Mouse (Mus musculus) yolk sac, embryonic 10.5 days (tissue): ENCODE results near the gene Aspn.
A peak's percentile ranks its signal among the peaks of the same experiment; 100 is the strongest.
"Not testable (repeated sequence)": the region's sequence is repeated elsewhere in the genome, so short reads cannot be mapped to it uniquely, and the experiment has no call there.

Experiments used
- DNase-seq: peaks from one replicate; pipeline ENCODE4 v3.0.0-alpha.2; 2017; ENCODE audit warnings: low spot score

Aspn gene

GRCm38 (mm10) chr13:49584307-49585005 is 40.2 kb downstream of the Aspn start:
- DNase-seq, result no peak

- DNase-seq, result no peak
Observed at GRCm38 (mm10) chr13:49586062-49586461, 41.8 kb downstream of the Aspn start.

GRCm38 (mm10) chr13:49602541-49602940 is 58.3 kb downstream of the Aspn start:
- DNase-seq, result not testable (repeated sequence)

GRCm38 (mm10) chr13:49603603-49604002 is 59.4 kb downstream of the Aspn start:
- DNase-seq, result no peak

- peak; percentile 6 for DNase-seq
Observed at GRCm38 (mm10) chr13:49607714-49608113, 63.5 kb downstream of the Aspn start, which contains the start of gene Ogn. Gene Ogn, plus strand, starts transcription at chr13:49608046.

GRCm38 (mm10) chr13:49608589-49609322 is 64.5 kb downstream of the Aspn start:
- no peak for DNase-seq

- DNase-seq, result no peak
Observed at GRCm38 (mm10) chr13:49617021-49617420, 72.8 kb downstream of the Aspn start.
